Mouse (Mus musculus): ENCODE measurements at regions not wholly inside any gene's neighbourhood (a gene's known extent, or its start where the extent isn't known, plus 50 kb on each side); places are given as distances from the start of the nearest gene placed in this dataset.

- Histone ChIP-seq H3K4me3 (ENCODE audit: low read depth, low read length) (no peak overlapping the region), H3K9me3 (ENCODE audit: control insufficient read depth, low read length) (no peaks in the 10 kb centered on the region), H3K4me1 (replicated peaks; ENCODE audit: control insufficient read depth, insufficient read depth, low read length) (no peaks in the 10 kb centered on the region), H3K27ac (ENCODE audit: low read depth, low read length) (no peak overlapping the region), H3K4me2 (ENCODE audit: low read depth, low read length, severe bottlenecking) (no peak overlapping the region), H3K36me3 (ENCODE audit: control insufficient read depth, insufficient read depth, low read length) (no peaks in the 10 kb centered on the region), H3K27me3 (ENCODE audit: control insufficient read depth, insufficient read depth, low read length) (no peaks in the 10 kb centered on the region), H3K9ac (ENCODE audit: low read length) (no peak overlapping the region)
- WGBS: 86% methylated on average over 1 of the region's 1 CpGs
- ATAC-seq (replicated peaks; ENCODE audit: low FRiP score) (no peak), DNase-seq (ENCODE audit: low spot score) (no peak)
Observed at GRCm38 (mm10) chr14:82065173-82065572, 2081.3 kb downstream of the Olfm4 start.

- H3K4me3 ChIP-seq (ENCODE audit: low read depth, low read length): no peak overlapping the region
- no peak overlapping the region for H3K4me2 ChIP-seq (ENCODE audit: low read depth, low read length, severe bottlenecking)
- no peak overlapping the region for H3K27ac ChIP-seq (ENCODE audit: low read depth, low read length)
- H3K9ac ChIP-seq (ENCODE audit: low read length): no peak overlapping the region
- no peaks in the 10 kb centered on the region for H3K36me3 ChIP-seq (ENCODE audit: control insufficient read depth, insufficient read depth, low read length)
- no peaks in the 10 kb centered on the region for H3K27me3 ChIP-seq (ENCODE audit: control insufficient read depth, insufficient read depth, low read length)
- ATAC-seq (replicated peaks; ENCODE audit: low FRiP score) (no peak), DNase-seq (ENCODE audit: low spot score) (no peak)
- H3K9me3 ChIP-seq (ENCODE audit: control insufficient read depth, low read length): no peaks in the 10 kb centered on the region
- no peaks in the 10 kb centered on the region for H3K4me1 ChIP-seq (replicated peaks; ENCODE audit: control insufficient read depth, insufficient read depth, low read length)
Observed at GRCm38 (mm10) chr14:82101643-82102042, 2117.8 kb downstream of the Olfm4 start.

GRCm38 (mm10) chr14:82112851-82113250, 2129.0 kb downstream of the Olfm4 start:
- Histone ChIP-seq H3K36me3 (ENCODE audit: control insufficient read depth, insufficient read depth, low read length) (no peaks in the 10 kb centered on the region), H3K4me1 (replicated peaks; ENCODE audit: control insufficient read depth, insufficient read depth, low read length) (no peaks in the 10 kb centered on the region), H3K27me3 (ENCODE audit: control insufficient read depth, insufficient read depth, low read length) (no peaks in the 10 kb centered on the region), H3K4me3 (ENCODE audit: low read depth, low read length) (no peak overlapping the region), H3K9ac (ENCODE audit: low read length) (no peak overlapping the region), H3K27ac (ENCODE audit: low read depth, low read length) (no peak overlapping the region), H3K9me3 (ENCODE audit: control insufficient read depth, low read length) (no peaks in the 10 kb centered on the region), H3K4me2 (ENCODE audit: low read depth, low read length, severe bottlenecking) (no peak overlapping the region)
- ATAC-seq (replicated peaks; ENCODE audit: low FRiP score) (no peak), DNase-seq (ENCODE audit: low spot score) (no peak)

- H3K9me3 ChIP-seq (ENCODE audit: control insufficient read depth, low read length): no peaks in the 10 kb centered on the region
- H3K4me2 ChIP-seq (ENCODE audit: low read depth, low read length, severe bottlenecking): no peak overlapping the region
- no peaks in the 10 kb centered on the region for H3K4me1 ChIP-seq (replicated peaks; ENCODE audit: control insufficient read depth, insufficient read depth, low read length)
- no peaks in the 10 kb centered on the region for H3K36me3 ChIP-seq (ENCODE audit: control insufficient read depth, insufficient read depth, low read length)
- H3K9ac ChIP-seq (ENCODE audit: low read length): no peak overlapping the region
- DNase-seq (ENCODE audit: low spot score): no peak
- H3K27ac ChIP-seq (ENCODE audit: low read depth, low read length): no peak overlapping the region
- ATAC-seq (replicated peaks; ENCODE audit: low FRiP score): no peak
- no peaks in the 10 kb centered on the region for H3K27me3 ChIP-seq (ENCODE audit: control insufficient read depth, insufficient read depth, low read length)
- WGBS: 87% methylated on average over 6 of the region's 6 CpGs
- H3K4me3 ChIP-seq (ENCODE audit: low read depth, low read length): no peak overlapping the region
Observed at GRCm38 (mm10) chr14:82148827-82149498, 2165.1 kb downstream of the Olfm4 start.

- Histone ChIP-seq H3K9ac (ENCODE audit: low read length) (no peak overlapping the region), H3K4me2 (ENCODE audit: low read depth, low read length, severe bottlenecking) (no peak overlapping the region), H3K36me3 (ENCODE audit: control insufficient read depth, insufficient read depth, low read length) (no peaks in the 10 kb centered on the region), H3K4me1 (replicated peaks; ENCODE audit: control insufficient read depth, insufficient read depth, low read length) (no peaks in the 10 kb centered on the region), H3K27me3 (ENCODE audit: control insufficient read depth, insufficient read depth, low read length) (no peaks in the 10 kb centered on the region), H3K27ac (ENCODE audit: low read depth, low read length) (no peak overlapping the region), H3K9me3 (ENCODE audit: control insufficient read depth, low read length) (no peaks in the 10 kb centered on the region), H3K4me3 (ENCODE audit: low read depth, low read length) (no peak overlapping the region)
- WGBS: 82% methylated on average over 1 of the region's 1 CpGs
- no peak for DNase-seq (ENCODE audit: low spot score)
- no peak for ATAC-seq (replicated peaks; ENCODE audit: low FRiP score)
Observed at GRCm38 (mm10) chr14:82185334-82185733, 2201.5 kb downstream of the Olfm4 start.

- Histone ChIP-seq H3K4me2 (ENCODE audit: low read depth, low read length, severe bottlenecking) (no peak overlapping the region), H3K9me3 (ENCODE audit: control insufficient read depth, low read length) (no peaks in the 10 kb centered on the region), H3K9ac (ENCODE audit: low read length) (no peak overlapping the region), H3K27me3 (ENCODE audit: control insufficient read depth, insufficient read depth, low read length) (no peaks in the 10 kb centered on the region), H3K4me3 (ENCODE audit: low read depth, low read length) (no peak overlapping the region), H3K36me3 (ENCODE audit: control insufficient read depth, insufficient read depth, low read length) (no peaks in the 10 kb centered on the region), H3K4me1 (replicated peaks; ENCODE audit: control insufficient read depth, insufficient read depth, low read length) (no peaks in the 10 kb centered on the region), H3K27ac (ENCODE audit: low read depth, low read length) (no peak overlapping the region)
- no peak for DNase-seq (ENCODE audit: low spot score)
- ATAC-seq (replicated peaks; ENCODE audit: low FRiP score): no peak
- 88% methylated on average over 5 of the region's 5 CpGs for WGBS
Observed at GRCm38 (mm10) chr14:82210402-82210801, 2226.5 kb downstream of the Olfm4 start.

- 80% methylated on average over 3 of the region's 3 CpGs for WGBS
Observed at GRCm38 (mm10) chr14:82228522-82228921, 2214.8 kb upstream of the Pcdh17 start.

GRCm38 (mm10) chr14:82236238-82236637, 2207.1 kb upstream of the Pcdh17 start:
- ATAC-seq (replicated peaks; ENCODE audit: low FRiP score) (no peak), DNase-seq (ENCODE audit: low spot score) (no peak)
- Histone ChIP-seq H3K27me3 (ENCODE audit: control insufficient read depth, insufficient read depth, low read length) (no peaks in the 10 kb centered on the region), H3K4me2 (ENCODE audit: low read depth, low read length, severe bottlenecking) (no peak overlapping the region), H3K9me3 (ENCODE audit: control insufficient read depth, low read length) (no peaks in the 10 kb centered on the region), H3K4me3 (ENCODE audit: low read depth, low read length) (no peak overlapping the region), H3K36me3 (ENCODE audit: control insufficient read depth, insufficient read depth, low read length) (no peaks in the 10 kb centered on the region), H3K4me1 (replicated peaks; ENCODE audit: control insufficient read depth, insufficient read depth, low read length) (no peaks in the 10 kb centered on the region), H3K9ac (ENCODE audit: low read length) (no peak overlapping the region), H3K27ac (ENCODE audit: low read depth, low read length) (no peak overlapping the region)
- WGBS: 78% methylated on average over 1 of the region's 1 CpGs

More at GRCm38 (mm10) chr14:82228522-82228921, 2214.8 kb upstream of the Pcdh17 start:
- Histone ChIP-seq H3K9me3 (ENCODE audit: control insufficient read depth, low read length) (no peaks in the 10 kb centered on the region), H3K4me3 (ENCODE audit: low read depth, low read length) (no peak overlapping the region), H3K27me3 (ENCODE audit: control insufficient read depth, insufficient read depth, low read length) (no peaks in the 10 kb centered on the region), H3K4me1 (replicated peaks; ENCODE audit: control insufficient read depth, insufficient read depth, low read length) (no peaks in the 10 kb centered on the region), H3K36me3 (ENCODE audit: control insufficient read depth, insufficient read depth, low read length) (no peaks in the 10 kb centered on the region), H3K27ac (ENCODE audit: low read depth, low read length) (no peak overlapping the region), H3K4me2 (ENCODE audit: low read depth, low read length, severe bottlenecking) (no peak overlapping the region), H3K9ac (ENCODE audit: low read length) (no peak overlapping the region)
- no peak for DNase-seq (ENCODE audit: low spot score)
- ATAC-seq (replicated peaks; ENCODE audit: low FRiP score): no peak

- peak; percentile 25; the same call in 1 of the 2 replicates for ATAC-seq (replicated peaks; ENCODE audit: low FRiP score)
- WGBS: 38% methylated on average over 2 of the region's 2 CpGs
- no peak overlapping the region for H3K4me3 ChIP-seq (ENCODE audit: low read depth, low read length)
- DNase-seq (ENCODE audit: low spot score): no peak
- H3K27ac ChIP-seq (ENCODE audit: low read depth, low read length): no peak overlapping the region
- H3K9me3 ChIP-seq (ENCODE audit: control insufficient read depth, low read length): no peaks in the 10 kb centered on the region
- no peak overlapping the region for H3K9ac ChIP-seq (ENCODE audit: low read length)
- H3K36me3 ChIP-seq (ENCODE audit: control insufficient read depth, insufficient read depth, low read length): no peaks in the 10 kb centered on the region
- H3K27me3 ChIP-seq (ENCODE audit: control insufficient read depth, insufficient read depth, low read length): no peaks in the 10 kb centered on the region
- no peaks in the 10 kb centered on the region for H3K4me1 ChIP-seq (replicated peaks; ENCODE audit: control insufficient read depth, insufficient read depth, low read length)
- no peak overlapping the region for H3K4me2 ChIP-seq (ENCODE audit: low read depth, low read length, severe bottlenecking)
Observed at GRCm38 (mm10) chr14:82243321-82243720, 2200.0 kb upstream of the Pcdh17 start.

Data from forebrain, embryonic 11.5 days (tissue).